Mouse (Mus musculus) cerebellum, postnatal 36 days (tissue): ENCODE results near the gene Pitpnm2.

Experiments
- DNase-seq, 2 experiments: peaks; one replicate each; pipeline ENCODE4 v3.0.0; 2021 to 2022; ENCODE audit warnings: mixed read lengths in 2 of 2

Gene Pitpnm2

GRCm38 (mm10) chr5:124247296-124247695 is 2.3 kb downstream of the Pitpnm2 start:
- DNase-seq, result no peak

- no peak for DNase-seq
Measured at GRCm38 (mm10) chr5:124244885-124245284, 4.7 kb downstream of the Pitpnm2 start.

DNA sequence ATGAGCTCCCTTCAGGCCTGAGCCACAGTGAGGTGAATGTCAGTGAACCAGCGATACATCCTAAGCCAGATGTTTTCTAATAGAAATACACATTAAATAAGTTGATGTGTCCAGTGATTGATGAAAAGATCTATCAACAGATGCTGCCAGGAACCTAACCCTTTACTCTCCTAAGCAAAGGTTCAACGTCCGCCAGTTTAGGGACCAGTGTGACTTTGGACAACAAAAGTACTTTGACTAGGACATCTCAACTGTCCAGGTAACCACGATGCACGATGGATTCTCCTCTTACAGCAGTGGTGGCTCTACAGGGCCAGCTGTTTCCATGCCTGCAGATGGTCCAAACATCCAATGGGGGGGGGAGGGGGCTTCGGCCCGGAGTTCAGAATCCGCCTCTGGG is 5.1 kb downstream of the Pitpnm2 start:
- DNase-seq, result no peak

- DNase-seq, result no peak
Measured at GRCm38 (mm10) chr5:124243236-124243901, 6.2 kb downstream of the Pitpnm2 start.

GRCm38 (mm10) chr5:124241686-124242444 is 7.7 kb downstream of the Pitpnm2 start:
- DNase-seq, result no peak

- no peak for DNase-seq
Measured at GRCm38 (mm10) chr5:124240841-124241685, 8.5 kb downstream of the Pitpnm2 start.

DNA sequence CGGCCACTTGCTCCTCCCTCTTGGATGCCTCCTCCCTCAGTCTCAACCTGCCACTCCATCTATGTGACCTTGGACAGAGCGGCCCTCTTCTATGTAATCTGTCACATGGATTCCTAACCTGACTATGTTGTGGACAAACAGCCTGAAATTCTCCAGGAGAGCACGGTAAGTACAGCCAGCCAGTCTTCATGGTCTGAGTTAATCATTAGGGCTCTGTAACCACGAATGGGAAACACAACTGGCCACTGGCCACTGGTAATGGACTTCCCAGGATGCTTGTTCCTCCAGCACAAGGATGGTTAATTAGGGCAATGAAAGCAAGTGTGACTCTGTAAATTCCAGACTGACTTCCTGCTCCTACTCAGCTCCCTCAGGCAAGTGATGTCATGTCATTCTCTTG is 13.4 kb downstream of the Pitpnm2 start:
- DNase-seq, result no peak

DNA sequence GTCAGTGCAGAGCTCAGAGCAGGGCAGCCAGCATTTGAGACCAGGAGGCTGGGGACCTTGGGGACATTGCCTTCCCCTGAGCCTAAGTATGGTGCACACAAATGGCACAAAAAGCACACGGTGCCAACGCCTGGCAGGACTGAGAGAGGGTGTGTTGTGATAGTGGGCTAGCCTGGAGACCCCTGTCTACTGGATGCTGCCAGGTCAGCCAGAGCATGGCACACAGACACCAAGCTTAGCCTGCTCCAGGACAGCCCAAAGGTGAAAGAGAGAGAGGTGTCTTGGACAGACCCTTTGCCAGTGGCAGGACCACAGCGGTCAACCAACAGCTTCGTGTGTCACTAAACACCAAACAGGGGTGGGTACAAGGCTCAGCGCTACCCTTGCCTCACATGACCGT is 14.8 kb downstream of the Pitpnm2 start:
- DNase-seq, result no peak

DNA sequence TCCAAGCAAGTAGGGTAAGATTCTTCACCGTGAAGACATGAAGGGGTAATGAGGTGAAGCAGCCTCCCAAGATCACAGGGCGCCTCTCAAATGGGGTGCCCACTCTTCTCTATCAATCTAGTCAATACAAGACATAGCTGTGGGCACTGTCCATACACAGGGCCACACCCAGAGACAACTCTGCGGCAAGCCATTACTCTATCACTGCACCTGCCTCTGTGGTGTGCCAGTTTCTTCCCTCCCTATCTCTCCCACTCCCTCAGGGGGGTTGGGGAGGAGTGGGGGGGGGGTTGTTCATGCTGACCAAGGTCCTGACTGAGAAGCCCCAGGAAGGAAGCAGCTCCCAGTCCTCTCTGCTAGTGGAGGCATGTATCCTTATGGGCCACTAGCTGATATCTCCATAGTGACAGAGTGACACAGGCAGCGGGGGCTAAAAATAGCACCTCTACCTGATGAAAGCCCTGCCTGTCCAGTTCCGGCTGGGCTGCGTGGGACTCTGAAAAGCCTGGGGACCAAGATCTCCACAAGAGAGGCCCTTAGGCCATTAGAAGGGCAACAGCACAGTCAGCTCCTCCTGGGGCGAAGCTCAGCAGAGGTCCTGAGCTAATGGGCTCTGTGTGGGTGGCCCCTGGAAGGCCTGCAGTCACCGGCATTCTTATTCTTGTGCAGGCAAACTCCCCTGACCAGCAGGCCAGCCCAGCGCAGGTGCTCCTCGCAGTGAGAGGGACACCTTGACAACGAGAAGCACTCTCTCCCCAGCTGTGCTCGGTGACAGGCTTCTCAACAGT is 15.5 kb downstream of the Pitpnm2 start:
- DNase-seq, result peak; percentile 31 to 51

- DNase-seq, result no peak
Measured at GRCm38 (mm10) chr5:124233144-124233465, 16.5 kb downstream of the Pitpnm2 start.

GRCm38 (mm10) chr5:124232360-124233143 is 17.0 kb downstream of the Pitpnm2 start:
- no peak for DNase-seq

- DNase-seq, result no peak
Measured at GRCm38 (mm10) chr5:124230461-124230860, 19.1 kb downstream of the Pitpnm2 start.

GRCm38 (mm10) chr5:124227193-124227592 is 22.4 kb downstream of the Pitpnm2 start:
- no peak for DNase-seq

GRCm38 (mm10) chr5:124226494-124226893 is 23.1 kb downstream of the Pitpnm2 start:
- no peak for DNase-seq

GRCm38 (mm10) chr5:124225891-124226290 is 23.7 kb downstream of the Pitpnm2 start:
- DNase-seq, result no peak

DNA sequence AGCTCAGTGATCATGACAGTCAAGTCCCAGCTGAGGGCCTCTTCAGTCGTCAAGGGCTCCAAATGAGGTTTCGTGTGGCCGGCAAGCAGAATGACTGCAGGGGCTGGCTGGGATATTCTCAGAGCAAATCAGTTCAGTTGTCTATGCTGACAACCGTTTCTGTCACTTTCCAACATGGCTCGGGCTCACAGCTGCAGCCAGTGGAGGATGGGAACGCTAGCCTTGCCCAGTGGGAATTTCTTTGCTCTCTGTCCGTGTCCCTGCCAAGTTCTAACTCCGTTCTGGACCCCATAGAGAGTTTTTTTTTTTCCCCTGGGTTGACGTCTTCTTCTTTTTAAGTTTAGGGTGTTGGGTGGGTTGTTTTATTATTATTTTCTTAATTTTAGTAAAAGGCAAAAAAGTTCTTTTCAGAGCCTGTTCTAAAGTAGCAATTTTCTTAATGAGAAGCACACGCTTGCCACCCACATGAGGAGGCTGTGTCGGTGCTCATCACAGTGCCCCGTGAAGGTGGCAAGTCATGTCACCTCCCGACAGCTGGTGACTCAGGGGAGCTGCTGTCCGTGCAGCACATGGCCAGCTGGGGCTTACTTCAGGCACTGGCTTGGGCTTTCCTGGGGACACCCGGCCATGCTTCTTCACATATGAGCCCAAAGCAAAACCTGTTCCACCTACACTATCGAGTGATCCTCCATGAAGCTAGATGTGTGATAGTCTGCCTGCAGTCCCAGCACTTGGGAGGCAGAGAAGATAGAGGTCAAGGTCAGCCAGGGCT is 25.1 kb downstream of the Pitpnm2 start:
- DNase-seq, result no peak

DNA sequence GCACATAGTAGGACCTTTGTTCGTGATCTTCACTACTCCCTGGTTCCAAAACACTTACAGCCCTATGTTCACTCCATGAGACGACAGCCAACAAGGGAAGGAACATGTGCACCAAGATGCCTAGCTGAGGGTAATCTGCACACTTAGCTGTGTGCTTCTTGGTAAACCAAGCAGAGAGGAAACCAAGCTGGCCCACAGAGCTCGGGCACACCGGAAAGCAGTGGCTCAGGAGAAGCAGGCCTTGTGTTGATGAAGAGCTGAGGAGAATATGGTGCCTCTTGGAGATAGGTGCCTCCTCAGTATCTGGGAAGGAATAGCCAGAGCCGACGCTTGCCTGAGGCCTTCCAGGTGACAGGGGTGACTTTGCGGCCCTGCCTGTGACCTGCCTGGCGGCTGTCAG is 26.0 kb downstream of the Pitpnm2 start:
- no peak for DNase-seq

GRCm38 (mm10) chr5:124222696-124223095 is 26.9 kb downstream of the Pitpnm2 start:
- DNase-seq, result no peak

- DNase-seq, result no peak
Measured at GRCm38 (mm10) chr5:124221736-124222040, 27.9 kb downstream of the Pitpnm2 start.

DNA sequence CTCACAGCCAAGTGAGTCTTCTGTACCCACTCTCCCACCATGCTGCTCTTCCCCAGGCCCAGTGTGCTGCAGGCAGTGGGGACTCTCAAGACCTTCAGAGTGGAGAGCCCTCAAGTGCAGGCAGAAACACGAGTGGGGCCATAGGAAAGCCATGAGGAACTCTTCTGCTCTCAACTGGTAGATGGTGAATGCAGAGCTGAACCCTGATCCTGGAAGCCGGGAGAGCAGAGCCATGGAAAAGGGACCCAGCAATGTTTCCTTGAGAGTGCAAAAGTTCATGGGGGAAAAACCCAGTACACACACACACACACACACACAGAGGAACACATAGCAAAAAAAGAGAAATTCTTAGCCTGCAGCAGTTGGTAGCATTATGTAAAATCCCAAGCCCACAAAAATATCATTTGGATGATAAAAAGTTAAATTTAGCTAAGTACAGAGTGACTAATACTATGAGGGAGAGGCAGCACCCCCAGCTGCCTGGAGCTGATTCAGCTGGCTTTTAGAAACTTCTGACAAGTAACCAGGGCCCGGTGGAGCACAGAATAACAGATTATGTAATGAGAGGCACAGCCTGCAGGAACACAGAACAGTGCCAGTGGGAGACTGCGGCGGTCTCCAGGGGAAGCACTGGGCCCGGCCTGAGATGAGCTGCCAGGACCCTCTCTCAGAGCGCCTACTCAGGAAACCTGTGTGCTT is 28.4 kb downstream of the Pitpnm2 start:
- peak; percentile 26 to 40 for DNase-seq

- no peak for DNase-seq
Measured at GRCm38 (mm10) chr5:124220551-124220950, 29.0 kb downstream of the Pitpnm2 start.
